Mouse (Mus musculus): ENCODE data around the gene Sec1. TPM values are rescaled to one million over a fixed set of nuclear protein-coding genes. Genes with fewer than 3 reads are reported as not detected.
A peak's percentile ranks its signal among the peaks of the same experiment; 100 is the strongest.

Sec1 gene
- total RNA-seq (2021), result 0.39 TPM in 1 of 2 replicates, not detected in the other
- long read RNA-seq, result 0 reads

DNA sequence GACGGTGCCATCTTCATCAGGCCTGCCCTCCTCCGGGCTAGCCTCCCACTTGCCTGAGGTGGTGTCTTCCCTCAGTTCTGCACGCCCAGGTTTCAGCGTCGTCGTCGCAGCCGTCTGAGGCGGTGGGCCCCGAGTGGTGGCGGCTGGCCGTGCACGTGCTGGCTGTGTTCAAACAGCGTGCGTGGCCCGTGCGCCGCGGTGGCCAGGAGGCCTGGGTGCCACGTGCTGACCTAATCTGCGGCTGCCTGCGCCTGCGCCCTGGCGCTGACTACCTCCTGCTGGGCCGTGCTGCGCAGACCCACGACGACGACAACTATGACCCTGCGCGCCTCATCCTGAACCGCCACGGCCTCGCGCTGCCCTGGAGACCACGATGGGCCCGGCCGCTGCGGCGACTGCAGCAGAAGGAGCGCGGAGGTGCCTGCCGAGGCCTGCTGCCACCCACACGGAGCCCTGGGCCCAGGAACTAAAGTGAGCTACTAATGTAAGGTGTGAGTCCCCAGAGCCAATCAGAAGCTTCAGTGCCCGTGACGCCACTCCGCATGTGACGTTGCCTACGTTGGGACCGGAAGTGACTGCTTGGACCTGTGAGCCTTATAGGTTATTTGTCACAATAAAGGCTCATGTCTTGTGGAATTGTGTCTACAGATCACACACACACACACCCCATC is at the start of gene Sec1:
Sec1 (minus strand) TSS at position 482 of the 671 bp plus-strand sequence.
- no peak for DNase-seq

- peak; percentile 34 for DNase-seq
These were observed 48.1 kb upstream of the Sec1 start for GRCm38 (mm10) chr7:45742338-45742737.

DNA sequence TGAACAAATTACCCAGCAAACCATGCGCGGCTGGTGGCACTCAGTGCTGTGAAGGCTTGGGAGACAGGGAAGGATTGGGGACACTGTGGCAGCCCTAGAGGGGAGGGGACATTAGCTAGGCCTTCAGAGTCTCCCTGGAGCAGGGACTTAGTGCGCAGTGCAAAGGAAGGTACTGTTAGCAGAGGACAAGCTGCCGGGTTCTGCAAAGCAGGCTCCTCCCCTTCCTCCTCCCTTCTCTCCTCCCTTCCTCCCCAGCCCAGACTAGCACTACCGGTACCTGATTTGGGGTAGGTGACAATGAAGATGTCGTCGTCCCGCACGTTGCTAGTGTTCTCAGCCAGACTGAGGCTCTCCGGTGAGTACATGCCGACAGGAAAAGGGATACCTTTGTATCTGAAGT is 47.6 kb upstream of the Sec1 start:
- DNase-seq, result no peak

- DNase-seq, result no peak
These were observed 47.1 kb upstream of the Sec1 start for GRCm38 (mm10) chr7:45741308-45741707.

DNA sequence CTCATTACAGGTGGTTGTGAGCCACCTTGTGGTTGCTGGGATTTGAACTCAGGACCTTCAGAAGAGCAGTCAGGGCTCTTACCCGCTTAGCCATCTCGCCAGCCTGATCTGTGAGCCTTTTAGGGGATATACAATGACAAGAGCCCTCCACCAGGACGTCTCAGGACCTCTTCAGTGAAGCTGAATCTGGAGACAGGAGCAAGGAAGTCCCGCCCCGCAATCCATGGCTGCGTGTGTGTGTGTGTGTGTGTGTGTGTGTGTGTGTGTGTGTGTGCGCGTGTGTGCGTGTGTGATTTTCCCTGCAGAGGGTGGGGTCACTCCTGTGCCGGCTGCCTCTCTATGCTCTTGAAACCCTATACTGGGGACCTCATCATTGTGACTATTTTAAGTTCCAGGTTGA is 45.6 kb upstream of the Sec1 start:
- DNase-seq, result no peak

DNA sequence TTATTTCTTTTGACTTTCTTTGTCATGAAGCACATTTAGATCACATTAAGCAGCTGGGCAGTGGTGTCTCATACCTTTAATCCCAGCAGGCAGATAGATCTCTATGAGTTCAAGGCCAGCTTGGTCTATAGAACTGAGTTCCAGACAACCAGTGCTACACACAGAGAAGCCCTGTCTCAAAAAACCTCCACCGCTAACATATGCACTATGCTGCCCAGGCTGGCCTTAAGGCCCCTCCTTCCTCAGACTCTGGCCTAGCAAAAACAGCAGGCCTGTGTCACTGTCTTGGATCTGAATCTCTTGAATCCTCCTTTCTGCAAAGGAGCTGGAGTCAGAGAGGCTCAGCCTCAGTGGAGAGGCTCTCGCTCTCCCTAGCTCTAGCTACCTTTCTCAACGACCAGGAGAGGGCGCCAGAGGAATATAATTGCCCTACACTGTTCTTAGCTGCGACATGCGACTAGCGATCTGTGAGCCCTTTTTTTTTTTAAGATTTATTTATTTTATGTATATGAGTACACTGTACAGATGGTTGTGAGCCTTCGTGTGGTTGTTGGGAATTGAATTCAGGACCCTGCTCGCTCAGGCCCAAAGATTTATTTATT is 45.1 kb upstream of the Sec1 start:
- peak; percentile 80 for DNase-seq

DNA sequence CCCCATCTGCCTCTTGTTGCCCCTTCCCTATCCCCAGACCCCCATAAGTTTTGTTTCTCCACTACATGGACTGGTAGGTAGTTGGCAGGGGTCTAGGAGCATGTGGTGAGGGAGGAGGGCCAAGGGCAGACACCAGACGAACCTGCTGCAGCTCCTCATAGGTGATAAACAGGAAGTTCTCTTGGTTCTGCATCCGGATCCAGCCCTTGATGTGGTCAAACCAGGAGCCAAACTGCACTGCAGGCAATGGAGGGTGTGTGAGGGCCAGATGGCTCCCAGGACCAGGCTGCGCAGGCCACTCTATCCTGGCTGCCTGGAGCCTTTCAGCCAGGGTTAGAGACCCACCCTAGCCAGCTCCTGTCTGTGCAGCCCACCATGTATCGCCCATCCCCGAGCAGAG is 39.3 kb upstream of the Sec1 start:
- DNase-seq, result no peak

DNA sequence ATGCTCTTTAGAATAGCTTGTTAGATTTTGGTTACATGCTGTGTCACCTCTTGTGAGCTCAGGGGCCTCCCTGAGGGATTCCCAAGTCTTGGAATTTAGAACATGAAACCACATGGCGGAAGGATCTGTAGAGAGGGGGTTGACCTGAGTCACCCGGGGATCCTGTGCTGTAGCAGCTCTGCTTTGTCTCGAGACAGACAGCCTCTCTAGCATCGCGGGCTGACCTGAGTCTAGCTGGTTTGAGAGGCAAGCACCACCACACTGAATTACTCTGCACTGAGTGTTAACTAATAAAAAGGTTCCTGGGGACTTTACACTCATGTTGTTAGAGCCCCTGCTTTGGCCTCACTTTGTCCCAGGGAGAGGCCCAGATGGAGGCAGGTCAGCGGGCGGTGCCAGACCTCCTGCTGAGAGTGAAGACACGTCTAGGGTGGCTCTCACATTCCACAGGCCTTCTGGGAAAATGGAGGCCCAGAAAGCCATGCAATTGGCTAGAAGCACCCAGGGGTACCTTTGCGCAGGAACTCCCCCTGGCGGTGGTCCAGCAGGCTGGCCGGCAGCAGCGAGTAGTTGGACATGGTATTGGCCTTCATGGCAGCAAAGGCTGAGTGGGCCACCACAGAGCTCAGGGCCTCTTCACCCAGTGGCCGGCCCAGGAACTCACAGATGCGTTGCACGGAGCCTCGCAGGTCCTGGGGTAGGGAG is 36.7 kb upstream of the Sec1 start:
- peak; percentile 64 for DNase-seq

DNA sequence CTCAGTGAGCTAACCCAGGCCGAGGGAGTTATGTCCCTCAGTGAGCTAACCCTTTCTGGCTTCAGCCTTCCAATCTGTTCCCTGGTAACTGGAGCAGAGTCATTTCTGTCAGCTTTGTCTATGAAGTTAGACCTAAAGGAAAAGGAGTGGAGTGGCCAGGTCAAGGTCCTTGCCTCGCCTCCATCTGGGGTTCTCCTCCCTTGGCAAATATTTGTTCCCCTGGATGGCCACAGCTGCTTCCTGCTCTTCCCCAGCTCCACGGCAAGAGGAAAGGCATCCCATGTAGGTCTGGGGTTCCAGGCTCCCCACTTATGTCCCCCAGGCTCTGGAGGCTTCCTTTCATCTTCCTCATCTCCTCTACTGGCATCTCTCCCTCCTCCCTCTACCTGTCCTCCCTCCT is 33.4 kb upstream of the Sec1 start:
- no peak for DNase-seq

DNA sequence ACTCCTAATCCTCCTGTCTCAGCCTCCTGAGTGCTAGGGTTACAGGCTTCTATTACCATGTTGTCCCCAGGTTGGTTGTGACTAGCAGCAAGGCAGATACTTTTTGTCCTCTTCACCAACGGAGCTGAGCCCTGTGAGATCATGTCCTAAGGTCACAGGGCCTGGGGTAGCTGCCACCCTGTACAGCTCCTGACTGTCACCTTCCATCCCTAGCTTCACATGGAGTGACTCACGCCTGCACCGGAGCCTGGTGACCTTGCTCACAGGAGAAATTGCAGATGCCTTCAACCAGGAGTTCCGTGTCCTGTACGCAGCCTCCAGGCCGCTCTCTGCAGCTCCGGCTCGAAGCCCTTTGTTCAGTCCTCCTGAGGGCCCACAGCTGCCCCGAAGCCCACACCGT is 32.2 kb upstream of the Sec1 start:
- no peak for DNase-seq

DNA sequence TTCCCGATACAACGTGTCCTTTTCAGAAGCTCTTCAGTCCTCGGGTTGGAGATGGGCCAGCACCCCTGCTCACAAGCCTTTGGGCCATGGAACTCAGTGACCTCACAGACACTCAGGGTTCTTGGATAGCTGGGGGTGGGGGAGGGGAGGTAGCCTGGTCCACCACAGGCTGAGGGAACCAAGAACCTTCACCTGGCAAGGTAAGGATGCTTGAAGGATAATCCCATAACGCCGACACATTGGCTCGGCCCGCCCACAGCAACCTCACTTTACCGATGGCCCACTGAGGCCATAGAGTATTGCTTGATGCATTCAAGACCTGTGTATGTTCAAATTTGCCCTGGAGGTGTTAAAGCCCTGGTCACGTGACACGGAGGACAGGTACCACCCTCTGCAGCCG is 31.5 kb upstream of the Sec1 start, which contains the start of gene Spaca4:
Spaca4 (minus strand) TSS at position 101 of the 400 bp plus-strand sequence.
- DNase-seq, result no peak

GRCm38 (mm10) chr7:45725151-45725550 is 30.9 kb upstream of the Sec1 start:
- DNase-seq, result no peak

DNA sequence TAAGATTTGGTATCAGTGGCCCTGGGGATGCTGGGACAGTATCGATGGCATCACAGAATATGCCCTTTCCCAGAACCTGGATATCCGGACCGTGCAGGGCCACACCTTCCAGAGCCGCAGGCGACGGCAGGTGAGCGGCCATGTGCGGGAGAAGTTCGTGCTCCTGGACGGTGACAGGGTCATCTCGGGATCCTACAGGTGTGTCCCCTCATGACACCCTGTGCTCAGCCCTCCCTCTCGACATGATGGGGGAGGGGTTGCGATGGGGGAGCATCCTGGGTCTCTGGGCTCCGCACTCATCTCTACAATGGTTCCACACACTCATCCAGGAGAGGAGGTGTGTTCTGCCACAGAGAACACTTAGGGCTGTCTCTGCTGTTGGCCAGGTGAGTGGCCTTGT is 29.6 kb upstream of the Sec1 start:
- no peak for DNase-seq

DNA sequence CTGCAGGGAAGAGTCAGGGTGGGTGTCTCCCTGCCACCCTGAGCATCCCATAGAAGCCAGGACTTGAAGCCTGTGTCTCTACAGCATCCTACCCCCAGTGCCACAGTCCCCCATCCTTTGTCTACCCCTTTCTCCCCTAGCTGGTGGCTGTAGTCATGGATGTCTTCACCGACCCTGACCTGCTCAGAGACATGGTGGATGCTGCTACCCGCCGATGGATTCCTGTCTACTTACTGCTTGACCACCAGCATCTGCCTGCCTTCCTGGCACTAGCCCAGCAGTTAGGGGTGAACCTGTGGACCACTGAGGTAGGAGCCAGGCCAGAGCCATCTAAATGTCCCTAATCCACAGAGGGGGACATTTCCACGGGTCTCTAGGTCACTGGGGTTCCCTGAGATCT is 29.1 kb upstream of the Sec1 start:
- no peak for DNase-seq

- DNase-seq, result no peak
These were observed 28.1 kb upstream of the Sec1 start for GRCm38 (mm10) chr7:45722348-45722713.

GRCm38 (mm10) chr7:45721642-45722347 is 27.6 kb upstream of the Sec1 start:
- DNase-seq, result no peak

- DNase-seq, result no peak
These were observed 27.0 kb upstream of the Sec1 start for GRCm38 (mm10) chr7:45721234-45721571.

DNA sequence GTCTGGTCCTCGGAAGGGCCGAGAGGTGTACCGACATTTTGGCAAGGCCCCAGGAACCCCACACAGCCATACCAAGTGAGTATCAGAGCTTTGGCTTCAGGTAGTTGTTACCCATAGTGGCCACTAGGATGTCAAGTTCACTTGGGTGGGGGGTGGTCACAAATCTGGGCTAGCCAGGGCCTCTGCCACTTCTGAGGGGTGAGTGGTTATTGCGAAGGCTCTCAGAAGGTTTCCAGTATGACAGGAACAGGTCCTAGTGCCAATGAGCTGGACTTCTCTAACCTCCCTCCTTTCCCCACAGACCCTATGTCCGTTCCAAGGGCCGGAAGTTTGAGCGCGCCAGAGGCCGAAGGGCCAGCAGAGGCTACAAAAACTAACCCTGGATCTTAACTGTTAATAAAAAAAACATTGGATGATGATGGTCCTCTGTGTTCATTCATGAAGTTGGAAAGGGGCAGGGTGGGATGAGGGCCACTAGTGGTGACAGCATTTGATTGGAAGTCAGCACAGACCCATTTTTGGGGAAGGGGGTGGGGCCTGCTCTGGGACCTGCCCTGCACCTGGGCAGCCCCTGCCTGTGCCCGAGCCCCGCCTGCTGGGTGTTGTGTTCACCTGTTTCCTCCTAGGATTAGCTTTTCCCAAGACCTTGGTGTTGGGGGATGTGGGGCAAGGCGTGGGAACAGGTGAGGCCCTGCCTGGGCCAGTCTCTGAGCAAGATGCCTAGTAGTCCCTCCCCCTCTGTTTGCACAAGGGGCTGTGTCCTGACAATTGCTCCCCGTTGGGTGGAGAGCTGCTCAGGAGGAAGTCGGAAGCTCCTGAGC is 26.4 kb upstream of the Sec1 start, which contains the start of gene Fam83e:
Fam83e (plus strand) TSS at position 800 of the 821 bp plus-strand sequence.
- DNase-seq, result no peak

DNA sequence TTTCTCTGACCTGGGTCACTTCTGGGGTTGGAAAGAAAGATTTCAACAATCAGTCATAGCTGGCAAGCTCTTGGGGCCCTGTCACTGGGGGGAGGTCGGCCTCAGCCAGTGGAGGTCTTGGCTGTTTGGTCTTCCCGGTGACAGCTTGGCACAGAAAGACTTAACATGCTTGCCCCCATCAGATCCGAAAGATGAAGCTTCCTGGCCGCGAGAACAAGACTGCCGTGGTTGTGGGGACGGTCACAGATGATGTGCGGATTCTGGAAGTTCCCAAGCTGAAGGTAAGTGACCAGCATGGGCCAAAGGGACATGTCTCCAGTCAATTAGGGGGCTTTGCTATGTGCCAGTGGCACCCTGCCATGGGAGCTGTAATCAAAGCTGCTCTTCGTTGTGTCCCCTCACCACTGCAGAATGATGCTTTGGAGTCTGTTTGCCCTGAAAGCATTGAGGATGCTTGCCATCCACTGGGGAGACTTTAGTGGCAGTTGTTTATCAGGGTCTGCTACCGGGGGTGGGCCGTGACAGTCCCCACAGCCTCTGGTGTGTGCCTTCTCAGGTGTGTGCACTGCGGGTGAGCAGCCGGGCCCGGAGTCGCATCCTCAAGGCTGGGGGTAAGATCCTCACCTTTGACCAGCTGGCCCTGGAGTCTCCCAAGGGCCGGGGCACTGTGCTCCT is 25.7 kb upstream of the Sec1 start:
- no peak for DNase-seq

- no peak for DNase-seq
These were observed 25.0 kb upstream of the Sec1 start for GRCm38 (mm10) chr7:45719180-45719579.

GRCm38 (mm10) chr7:45718331-45718730 is 24.1 kb upstream of the Sec1 start:
- DNase-seq, result no peak

GRCm38 (mm10) chr7:45717918-45718297 is 23.7 kb upstream of the Sec1 start, which contains the start of gene Sphk2:
Gene Sphk2, minus strand, starts transcription at chr7:45718002.
- peak; percentile 98 for DNase-seq
